Mouse (Mus musculus) erythroid progenitor cell, adult 5-6 weeks (primary cell): ENCODE data around the gene Gm27021. TPM values are rescaled to one million over a fixed set of nuclear protein-coding genes. Genes with fewer than 3 reads are reported as not detected.
A peak's percentile ranks its signal among the peaks of the same experiment; 100 is the strongest.

Experiments
- ATAC-seq: replicated peaks from 2 replicates; pipeline ENCODE4 v1.8.0; 2016; ENCODE audit warnings: moderate number of reproducible peaks, mild to moderate bottlenecking, moderate TSS enrichment, inconsistent platforms; ENCODE audit not compliant: poor library complexity, low FRiP score, severe bottlenecking
- total RNA-seq, 2 experiments: library from RNA; stranded (forward) in 1 of 2; stranded (reverse) in 1 of 2; fragments of 150-400 nt in 1 of 2; fragments of 186-747, 209-891 nt in 1 of 2; gene quantifications; 2 replicates each; pipeline versions ENCODE4 v1.2.3 to v1.2.4; 2015 to 2017; ENCODE audit warnings: low replicate concordance in 2 of 2

The Gm27021 gene
- total RNA-seq, 2 experiments from 2014 or later: not detected

DNA sequence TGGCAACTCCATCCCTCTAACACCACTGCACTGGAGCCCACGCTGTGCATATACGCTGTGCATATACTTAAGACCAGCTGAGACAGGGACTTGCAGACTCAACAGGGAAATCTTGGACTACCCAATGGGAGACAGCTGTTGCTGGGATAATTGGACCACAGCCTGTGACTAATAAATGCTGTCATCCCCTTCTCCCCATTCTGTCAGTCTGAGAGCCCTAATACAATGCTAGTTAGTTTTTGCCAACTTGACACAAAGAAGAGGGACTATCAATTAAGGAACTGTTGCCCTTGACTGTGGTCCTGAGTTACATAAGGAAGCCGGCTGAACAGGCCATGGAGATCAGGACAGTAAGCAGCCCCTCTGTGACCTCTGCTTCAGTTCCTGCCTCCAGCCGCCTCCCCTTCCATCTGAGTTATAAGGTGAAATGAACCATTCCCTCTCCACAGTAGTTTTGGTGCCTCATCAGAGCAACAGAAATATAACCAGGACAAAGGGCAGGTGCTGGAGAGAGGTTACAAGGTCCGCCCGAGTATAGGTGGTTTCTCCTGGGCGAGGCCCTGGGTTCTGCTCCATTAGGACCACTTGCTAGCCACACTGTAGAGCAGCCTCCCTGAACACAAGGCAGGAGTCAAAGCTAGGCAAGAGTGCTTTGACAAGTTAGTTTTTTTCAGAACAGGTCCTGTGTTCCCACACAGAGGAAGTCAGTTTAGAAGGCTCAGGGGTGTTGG is 11.4 kb downstream of the Gm27021 start:
- ATAC-seq: no peak

DNA sequence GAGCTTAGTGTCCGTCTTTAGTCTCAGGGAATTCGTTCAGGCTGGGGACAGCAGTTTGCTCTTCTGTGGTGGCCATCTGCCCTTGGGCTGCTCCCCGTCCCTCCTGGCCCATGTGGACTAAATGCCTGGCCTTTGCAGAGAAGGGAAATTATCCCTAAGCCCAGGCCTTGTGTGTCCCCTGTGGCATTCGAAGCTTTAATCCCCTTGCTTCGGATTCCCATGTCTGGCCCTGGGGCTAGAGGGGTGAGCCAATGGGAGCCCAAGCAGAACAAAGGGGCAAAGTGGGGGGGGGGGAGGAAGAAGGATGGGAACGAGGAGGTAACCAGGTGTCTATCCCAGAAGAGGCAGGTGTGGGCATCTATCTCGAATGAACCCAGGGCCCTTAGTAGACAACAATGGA is 20.3 kb downstream of the Gm27021 start, which contains the start of gene 1190005I06Rik:
TSS of gene 1190005I06Rik (minus strand) at position 101 of the 400 bp plus-strand sequence.
- no peak for ATAC-seq

DNA sequence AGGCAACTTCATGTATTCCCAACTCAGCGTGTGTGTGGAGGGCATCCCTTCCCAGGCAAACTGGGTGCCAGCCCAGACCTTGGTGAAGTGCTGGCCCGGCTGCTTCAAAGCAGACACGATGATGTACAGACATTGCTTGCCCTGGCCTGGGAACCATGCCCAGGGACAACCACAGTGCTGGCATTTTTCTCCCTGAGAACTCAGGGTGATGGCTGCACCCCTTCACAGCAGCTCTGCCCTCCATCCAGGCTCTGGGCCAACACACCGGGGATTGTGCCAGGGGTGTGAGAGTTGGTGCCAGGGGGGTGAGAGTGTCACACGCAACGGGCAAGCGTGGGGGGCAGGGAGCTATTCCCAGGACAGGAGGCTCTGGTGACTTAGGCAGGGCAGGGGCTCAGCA is 23.2 kb downstream of the Gm27021 start:
- no peak for ATAC-seq

DNA sequence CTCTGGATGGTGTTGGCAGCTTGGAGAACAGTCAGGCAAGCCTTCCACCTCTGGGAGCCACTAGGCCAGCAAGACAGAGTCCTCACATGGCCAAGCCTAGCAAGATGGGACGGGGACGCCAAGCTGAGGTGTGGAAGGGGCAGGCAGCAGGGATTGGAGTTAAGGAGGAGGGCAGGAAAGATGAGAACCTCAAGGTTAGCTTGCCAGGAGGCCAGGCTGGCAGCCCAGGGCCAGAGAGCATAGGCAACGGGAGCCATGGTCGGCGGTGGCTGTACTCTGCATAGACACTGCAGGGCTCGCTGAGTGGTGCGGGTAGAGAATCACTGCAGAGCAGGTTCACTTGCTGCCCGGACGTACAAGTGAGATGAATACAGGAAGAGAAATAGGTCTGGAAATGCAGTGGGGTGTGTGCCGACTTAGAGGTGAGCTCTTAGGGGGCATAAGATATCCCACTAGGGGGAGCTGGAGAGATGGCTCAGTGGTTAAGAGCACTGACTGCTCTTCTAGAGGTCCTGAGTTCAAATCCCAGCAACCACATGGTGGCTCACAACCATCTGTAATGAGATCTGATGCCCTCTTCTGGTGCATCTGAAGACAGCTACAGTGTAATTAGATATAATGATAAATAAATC is 25.7 kb downstream of the Gm27021 start:
- no peak for ATAC-seq

DNA sequence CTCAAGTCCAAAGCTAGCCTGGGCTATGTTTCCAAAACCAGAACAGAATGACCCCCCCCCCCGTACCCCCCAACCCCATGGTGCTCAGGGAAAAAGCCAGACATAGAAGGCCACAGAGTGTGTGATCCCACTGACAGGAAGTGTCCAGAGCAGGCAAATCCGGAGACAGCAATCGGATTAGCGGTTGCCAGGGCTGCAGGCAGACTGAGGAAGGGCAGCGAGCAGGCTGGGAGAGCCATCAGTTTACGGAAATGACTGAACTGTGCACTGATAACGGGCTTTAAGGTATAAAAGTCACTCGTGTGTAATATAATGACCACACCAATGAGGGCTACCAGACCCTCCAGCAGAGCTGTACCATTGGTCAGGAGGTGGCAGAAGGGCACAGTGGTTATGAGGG is 26.6 kb downstream of the Gm27021 start:
- no peak for ATAC-seq

DNA sequence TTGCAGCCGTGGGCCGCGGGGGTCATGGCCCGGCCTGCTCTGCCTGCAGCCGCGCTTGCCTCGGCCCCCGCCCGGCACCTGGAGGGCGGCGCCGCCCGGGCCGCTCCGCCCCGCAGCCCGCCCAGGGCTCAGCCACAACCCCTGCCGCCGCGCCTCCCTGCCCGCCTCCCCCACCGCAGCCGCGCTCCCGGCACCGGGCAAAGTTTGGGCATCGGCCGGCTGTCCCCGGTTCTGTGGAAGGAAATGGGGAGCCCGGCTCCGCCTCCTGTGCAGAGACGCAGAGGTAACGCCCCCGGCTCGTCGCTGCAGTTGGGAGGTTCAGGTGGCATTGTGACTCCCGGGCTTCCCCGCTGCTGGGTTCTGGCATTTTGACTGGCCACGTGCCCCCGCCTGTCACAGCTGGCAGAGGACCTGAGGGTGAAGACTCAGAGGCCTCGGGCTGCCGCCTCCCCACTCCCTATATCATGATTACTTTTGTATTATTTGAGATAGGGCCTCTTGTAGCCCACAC is 33.5 kb downstream of the Gm27021 start:
- ATAC-seq: no peak

DNA sequence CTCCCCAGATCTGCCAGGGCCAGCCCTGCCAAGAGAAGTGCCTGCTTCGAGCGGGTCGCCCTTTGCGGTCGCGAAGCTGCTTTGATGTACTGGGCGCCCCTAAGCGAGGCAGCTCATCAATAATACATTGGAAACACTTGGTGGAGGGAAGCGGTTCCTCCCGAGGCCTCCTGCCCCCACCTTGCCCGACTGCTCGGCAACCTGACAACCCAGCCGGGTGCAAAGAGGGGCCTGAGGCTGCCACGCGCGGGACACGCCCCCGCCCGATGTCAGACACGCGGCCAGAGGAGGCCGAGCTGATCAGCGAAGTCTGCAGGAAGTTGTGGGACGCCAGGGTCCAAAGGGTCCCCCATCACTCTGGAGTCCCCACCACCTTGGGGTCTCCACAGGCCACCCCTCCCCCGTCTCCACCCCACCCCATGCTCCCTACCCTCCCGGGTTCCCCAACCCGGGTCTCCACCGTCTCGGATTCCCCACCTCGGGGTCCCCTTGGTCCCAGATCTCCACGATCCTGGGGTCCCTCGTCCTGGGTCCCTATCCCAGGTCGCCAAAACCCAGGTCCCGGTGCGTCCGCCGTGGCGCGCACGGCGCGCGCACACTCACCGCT is 34.1 kb downstream of the Gm27021 start:
- no peak for ATAC-seq

DNA sequence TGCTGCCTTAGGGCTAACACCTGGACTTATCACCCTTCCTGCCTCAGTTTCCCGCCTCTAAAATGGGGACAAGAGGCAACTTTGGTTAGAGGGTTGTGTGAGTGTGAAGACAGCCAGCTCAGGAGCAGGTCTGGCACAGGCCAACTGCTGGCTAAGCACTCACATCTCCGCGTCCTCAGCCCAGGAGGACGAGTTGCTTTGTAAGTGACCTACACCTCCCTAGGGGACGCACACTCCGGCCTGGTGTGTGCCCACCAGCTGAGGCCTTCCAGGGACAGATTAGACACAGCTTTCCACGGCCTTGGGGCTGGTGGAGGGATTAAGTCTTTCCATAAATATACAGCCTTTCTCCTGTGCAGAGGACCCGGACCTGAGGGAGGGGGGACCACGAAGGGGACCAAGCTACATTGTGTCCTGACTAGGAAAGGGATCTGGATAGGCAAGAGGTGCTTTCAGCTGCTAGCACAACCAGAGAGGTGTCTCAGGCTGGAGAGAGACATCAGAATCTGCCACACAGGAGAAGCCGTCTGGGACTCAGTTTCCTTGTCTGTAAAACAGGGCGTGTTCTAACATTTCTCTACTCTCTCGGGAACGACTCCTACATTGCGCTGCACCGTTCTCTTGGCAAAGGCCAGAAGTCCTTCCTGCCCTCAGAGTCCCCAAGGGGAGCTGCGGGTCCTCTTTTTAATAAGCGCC is 34.8 kb downstream of the Gm27021 start:
- no peak for ATAC-seq

DNA sequence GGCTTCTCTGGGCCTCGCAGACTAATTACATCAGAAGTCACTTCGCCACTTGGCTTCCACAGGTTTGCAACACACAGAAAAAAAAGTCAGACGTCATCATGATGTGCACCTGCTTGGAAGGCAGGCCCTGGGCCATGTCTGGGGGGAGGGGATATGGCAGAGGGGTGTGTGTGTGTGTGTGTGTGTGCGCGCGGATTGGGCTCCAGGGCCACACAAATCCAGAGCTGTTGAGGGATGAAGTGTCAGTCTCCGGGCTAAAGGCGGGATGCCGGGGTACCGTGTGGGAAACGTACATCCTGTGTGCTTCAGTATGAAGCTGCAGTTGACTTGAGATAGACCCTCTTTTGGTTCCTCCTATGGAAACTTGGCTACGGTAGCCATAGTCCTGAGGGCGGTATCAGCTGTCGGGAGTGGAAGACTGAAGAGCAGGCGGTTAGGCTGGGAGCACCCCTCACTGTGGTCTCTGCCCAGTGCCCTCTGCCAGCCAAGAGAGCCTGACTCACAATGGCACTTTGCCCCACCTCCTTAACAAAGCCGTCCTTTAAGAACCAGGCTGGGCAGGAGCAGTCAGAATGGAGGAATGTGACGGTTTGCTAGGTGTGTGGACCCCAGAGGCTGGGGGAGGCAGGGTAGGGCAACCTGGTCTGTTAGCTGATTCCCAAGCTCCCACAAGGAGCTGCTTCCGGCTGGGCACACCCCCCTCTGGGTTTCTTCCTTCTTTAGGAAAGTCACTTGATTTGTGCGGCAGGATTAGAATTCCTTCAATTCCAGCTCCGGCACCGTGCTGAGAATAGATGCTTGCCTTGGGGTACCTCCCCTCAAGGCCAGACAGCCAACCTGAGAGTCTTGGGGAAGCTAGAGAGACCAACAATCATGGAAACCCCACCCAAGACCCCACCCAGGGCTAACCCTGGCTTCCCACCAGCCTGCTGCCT is 36.2 kb downstream of the Gm27021 start:
- no peak for ATAC-seq

DNA sequence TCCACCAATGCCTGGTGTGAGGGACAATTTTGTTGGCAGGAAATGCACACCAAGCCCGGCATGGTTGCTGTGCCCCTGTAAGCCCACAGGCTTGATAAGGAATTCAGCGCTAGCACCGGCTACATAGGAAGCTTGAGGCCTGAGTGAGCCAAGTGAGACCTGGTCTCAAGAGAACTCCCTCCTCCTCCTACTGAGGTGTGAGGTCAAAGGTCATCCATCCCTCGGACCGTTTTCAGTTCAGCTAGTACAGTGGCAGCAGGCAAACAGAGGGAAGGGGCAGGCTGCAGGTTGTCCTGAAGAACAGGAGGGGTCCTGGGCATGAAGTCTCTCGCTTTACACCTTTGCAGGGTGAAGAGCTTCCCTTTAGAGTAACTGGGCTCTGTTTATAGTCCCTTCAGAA is 37.0 kb downstream of the Gm27021 start:
- ATAC-seq: no peak

DNA sequence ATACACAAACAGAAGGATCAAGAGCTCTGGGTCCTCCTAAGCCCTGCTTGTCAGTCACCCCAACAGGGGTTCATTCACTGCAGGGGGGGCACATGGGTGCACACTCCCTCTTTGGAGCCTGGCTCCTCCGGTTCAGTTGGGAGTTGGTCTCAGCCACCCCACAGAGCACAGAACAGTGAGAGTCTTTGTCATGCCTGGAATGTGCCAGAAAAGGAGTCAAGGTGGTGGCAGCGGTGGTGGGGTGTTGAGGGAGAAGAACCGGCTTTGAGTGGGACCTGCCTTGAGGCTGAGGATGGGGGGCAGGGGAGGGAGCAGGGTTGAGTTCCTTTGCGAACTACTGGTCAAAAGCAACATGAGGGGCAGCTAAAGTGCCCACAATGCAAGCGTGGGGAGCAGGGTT is 37.8 kb downstream of the Gm27021 start:
- no peak for ATAC-seq

DNA sequence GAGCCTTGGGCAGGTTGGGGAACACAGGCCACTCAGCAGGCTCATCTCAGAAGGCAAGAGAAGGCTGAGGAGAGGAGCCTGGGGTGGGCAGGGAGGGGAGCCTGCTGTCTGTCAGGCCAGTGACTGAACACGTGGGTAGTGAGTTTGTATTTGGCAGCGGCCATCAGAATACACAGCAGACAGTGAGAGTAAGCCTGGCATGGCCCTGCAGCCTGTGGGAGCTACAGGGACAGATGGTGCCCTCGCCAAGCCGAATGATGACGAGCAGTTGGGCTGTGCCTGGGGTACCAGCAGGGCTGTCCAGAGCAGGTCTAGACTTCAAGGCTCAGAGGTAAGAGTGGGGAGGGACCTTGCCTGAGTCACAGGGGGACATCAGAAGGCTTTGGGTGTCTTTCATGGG is 40.6 kb downstream of the Gm27021 start:
- ATAC-seq: no peak

DNA sequence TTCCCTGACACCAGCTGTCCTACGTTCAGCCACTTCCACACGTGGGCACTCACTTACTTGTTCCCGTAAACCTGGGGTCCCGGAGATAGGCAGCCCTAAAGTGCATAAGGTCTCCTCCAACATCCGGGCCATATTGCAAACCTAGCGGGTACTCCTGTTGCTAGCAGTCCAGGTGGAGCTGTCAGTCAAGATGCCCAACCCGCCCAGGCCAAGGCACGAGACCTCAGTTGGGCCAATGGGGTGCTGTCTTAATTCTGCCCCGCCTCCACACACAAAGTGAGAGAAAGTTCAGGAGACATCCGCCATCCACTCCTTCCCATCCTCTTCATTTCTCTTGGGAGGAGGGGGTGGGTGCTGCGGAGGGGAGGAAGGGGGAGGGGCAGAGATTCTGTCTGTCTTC is 41.4 kb downstream of the Gm27021 start:
- no peak for ATAC-seq

DNA sequence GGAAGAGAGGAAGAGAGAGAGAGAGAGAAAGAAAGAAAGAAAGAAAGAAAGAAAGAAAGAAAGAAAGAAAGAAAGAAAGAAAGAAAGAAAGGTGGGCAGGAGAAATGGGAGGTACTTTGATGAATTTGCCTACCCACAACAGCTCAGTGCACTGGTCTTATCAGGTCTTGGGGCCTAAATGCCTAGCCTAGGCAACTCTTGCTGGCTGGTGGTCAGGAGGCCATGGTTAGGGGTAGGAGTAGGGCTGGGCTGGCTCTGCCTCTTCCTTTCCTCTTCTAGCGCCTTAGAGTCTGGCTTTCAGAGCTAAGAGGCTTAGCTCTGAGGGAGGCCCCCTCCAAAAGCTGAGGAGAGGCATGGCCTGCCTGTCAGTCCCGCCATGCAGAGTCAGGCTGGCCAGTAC is 44.3 kb downstream of the Gm27021 start:
- ATAC-seq: no peak

DNA sequence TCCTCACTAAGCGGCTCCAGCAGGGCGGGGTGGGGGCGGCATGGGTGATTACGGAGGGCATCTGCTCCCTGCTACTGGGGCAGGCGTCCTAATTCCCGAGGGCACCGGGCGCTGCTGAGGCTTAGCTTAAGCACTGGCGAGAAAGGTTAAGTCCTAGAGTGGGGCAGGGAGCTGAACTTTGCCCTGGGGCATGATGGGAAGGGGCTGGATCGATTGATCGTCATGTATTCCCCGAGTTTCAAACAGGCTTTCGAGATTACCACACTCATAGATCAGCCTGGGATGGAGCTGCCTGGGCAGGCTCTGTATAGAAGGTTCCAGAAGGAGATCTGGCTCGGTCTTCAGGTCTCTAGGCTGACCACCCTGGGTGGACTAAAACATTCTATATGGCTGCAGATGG is 45.7 kb downstream of the Gm27021 start:
- ATAC-seq: no peak

DNA sequence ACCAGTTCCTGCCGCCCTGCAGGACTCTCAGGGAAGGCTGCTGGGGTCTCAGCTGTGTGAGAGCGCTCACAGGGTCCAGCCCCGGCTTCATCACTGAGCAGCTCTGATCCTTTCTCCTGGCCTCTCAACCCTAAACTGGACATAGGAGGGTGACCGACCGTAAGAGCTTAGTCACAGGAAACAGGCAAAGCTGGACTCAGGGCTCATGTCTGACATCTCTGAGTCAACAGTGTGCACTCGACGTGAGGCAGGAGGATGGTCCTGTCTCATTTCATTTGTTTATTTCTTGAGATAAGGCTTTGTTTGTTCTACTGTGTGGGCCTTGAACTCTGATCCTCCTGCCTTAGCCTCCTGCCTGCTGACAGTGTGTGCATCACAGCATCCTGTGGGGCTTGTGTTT is 47.4 kb downstream of the Gm27021 start:
- no peak for ATAC-seq

DNA sequence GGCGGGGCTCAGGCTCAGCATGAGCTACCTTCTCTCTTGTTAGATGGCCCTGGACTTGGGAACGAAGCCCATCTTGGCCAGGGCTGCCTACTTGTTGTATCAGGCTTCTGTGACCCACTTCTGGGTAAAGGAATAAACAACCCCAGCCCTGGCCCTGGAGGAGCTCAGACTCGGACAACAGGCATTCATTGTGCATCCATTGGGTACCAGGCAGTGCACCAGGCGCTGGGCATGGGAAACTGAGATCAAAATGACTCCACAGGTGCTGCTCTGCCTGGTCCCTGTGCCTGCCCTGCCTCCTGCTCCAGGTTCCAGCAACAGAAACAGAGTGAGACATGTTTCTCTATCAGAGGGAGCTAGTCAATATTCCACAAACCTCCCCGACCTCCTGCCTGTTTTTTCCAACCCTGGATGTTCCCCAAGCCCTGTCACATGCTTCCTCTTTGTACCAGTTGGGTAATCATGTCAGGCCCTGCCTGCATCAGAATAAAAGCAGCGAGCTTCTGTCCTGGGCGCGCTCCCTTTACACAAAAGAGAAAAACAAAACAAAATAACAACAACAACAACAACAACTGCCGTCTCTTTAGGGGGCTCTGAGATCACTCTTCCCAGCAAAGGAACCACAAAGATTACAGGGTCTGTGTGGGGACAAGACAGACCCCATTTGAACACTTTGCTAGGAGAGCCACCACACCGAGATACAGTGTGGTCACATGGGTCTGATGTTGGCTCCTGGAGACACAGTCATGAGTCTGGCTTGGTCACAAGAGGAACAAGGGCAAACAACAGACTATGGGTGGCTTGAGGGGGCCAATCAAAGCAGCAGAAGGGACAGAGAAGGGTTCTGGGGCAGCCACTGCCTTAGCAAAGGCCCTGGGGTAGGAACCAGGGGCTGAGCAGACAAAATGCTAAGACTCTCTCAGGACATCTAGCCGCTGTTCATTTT is 48.4 kb downstream of the Gm27021 start:
- no peak for ATAC-seq

DNA sequence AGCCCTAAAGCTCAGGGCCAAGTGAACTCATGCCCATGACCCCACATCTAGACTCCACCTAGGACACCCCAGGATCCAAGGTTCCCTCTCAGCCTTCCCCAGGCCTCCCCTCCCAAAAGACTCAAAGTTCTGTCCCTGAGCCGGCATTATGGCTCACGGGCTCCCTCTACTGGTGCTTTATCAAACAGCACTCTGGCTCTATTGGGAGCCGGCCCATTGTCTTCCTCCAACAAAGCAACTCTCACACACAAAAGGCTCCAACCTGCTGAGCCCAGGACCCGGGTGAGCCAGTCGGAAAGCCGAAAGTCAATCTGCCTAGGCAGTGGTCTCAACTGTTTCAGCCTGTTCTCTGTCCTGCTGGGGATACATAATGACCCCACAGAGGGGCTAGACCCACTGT is 49.8 kb downstream of the Gm27021 start:
- peak; percentile 73 for ATAC-seq
